Mouse (Mus musculus): ENCODE data around the gene Tns3.

Tns3 gene

DNA sequence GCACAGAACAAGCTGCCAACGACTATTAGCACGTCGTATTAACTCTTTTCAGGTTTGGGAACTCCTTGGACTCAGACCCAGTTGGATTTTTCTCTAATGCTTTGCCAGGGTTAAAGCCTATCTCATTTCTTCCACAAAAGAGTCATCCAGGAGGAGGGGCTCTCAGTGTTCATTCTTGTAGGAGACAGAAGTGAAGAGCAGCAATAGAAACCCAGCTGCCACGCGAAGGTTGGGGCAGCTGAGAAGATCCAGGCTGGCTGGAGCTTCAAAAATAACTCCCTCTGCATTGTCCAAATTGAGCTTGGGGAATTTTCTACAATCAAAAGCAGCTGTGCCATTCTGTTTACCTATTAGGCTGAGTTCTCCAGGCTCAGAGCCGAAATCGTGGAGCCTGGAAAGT is 16.3 kb upstream of the Tns3 start:
- no peak for DNase-seq (ENCODE audit: low read depth, low spot score)

- DNase-seq (ENCODE audit: low read depth, low spot score) = no peak
These were observed 14.9 kb upstream of the Tns3 start for GRCm38 (mm10) chr11:8679221-8679620.

DNA sequence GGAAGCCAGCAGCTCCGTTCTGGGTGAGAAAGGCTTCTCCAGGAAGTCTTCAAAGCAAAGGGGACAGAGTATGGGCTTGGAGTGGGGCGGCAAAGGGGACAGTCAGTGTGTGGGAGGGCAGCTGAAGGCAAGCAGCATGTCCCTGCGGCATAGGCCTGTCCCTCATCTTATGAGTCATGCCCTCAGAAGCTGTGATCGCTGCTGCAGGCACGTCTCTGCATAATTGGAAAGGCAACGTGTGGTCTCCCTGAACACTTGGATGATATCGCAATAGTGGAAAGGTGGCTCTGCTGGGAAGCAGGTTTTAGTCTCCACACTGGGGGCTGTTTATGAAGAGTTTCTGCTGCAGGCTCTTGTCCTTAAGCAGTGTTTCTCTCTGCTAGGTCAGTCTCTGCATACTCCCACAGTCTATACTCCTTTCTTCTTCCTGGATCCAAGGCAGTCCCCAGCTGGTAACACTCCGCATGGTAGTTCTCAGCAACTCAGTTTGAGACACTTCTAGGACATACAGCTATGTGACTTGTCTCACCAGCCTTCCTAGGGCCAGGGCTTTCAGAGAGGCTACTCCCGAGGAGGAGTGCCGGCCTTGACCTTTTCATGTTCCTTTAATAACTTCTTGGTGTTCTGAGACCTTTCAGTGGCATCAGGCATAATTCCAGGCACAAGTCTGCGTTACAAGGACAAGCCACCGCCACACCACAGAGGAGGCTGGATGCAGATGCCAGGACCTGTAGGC is 14.1 kb upstream of the Tns3 start:
- no peak for DNase-seq (ENCODE audit: low read depth, low spot score)

DNA sequence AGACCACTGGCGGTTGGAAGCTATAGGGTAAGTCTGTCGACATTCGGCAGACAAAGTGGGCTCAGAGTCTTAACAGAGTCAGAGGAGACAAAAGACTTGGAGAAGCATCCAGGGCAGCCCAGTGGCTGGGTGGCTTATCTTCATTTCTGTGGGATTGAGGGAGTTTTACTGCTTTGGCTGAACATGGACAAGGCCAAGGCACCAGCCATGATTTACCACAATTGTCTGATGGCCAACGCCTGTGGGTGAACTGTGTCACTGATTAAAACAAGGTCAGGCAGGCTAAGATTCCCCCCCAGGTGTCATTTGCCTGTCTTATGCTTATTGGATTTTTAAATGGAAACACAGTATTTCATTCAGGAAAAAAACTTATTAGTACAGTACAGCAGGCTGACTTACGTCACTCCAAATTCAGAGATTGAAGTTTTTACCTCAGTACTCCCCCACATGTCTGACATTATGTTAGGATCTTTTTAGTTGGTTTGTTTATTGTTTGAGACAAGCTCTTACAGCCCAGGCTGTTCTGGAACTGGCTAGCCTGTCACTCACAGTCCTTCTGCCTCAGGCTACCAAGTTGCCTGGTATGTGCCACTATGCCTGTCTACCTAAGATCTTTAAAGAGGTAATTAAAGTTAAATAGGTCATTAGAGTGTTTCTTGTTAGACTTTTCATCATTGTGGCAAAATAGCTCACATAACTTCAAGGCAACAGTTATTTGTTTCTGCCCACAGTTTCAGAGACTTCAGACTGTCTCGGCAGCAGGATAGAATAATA is 11.6 kb upstream of the Tns3 start:
- no peak for DNase-seq (ENCODE audit: low read depth, low spot score)

- DNase-seq (ENCODE audit: low read depth, low spot score) = no peak
These were observed 10.3 kb upstream of the Tns3 start for GRCm38 (mm10) chr11:8674549-8675149.

DNA sequence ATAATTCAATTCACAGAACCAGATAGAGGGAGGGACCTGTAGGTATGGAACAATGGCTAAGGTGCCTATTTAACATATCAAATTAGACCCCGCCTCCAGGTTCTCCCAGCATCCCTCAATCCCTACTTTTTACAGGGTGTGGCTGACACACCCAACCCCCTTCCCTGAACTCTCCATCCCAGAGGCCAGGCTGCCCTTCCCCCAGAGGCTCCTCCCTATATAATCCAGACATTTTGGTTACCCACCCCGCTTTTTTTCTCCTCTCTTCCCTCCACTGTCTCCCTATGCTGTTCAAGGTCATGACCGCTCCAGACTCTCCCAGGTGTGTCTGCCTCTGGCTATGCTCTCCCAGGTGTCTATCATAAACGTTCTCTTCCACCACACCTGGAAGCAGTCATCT is 7.4 kb upstream of the Tns3 start:
- DNase-seq (ENCODE audit: low read depth, low spot score) = no peak

DNA sequence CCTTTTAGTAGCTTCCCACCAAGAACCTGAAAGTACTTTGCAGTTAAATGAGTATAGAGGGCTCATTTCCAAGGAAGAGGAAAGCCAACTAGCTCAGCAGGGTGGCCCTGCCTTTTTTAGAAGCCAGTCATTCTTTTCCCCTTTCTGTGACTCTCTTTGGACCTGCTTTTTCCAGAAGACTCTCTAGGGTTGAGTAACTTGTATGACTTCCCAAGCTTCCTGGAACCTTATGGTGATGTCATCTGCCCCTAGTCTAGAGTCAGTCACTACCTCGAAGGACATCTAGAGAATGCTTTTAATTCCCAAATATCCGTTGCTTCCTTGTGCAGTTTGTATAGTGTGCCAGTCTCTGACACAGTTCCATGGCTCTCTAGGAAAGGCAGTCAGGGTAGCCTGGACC is 4.8 kb upstream of the Tns3 start:
- no peak for DNase-seq (ENCODE audit: low read depth, low spot score)

- no peak for DNase-seq (ENCODE audit: low read depth, low spot score)
These were observed 462 bp upstream of the Tns3 start for GRCm38 (mm10) chr11:8664797-8665196.

DNA sequence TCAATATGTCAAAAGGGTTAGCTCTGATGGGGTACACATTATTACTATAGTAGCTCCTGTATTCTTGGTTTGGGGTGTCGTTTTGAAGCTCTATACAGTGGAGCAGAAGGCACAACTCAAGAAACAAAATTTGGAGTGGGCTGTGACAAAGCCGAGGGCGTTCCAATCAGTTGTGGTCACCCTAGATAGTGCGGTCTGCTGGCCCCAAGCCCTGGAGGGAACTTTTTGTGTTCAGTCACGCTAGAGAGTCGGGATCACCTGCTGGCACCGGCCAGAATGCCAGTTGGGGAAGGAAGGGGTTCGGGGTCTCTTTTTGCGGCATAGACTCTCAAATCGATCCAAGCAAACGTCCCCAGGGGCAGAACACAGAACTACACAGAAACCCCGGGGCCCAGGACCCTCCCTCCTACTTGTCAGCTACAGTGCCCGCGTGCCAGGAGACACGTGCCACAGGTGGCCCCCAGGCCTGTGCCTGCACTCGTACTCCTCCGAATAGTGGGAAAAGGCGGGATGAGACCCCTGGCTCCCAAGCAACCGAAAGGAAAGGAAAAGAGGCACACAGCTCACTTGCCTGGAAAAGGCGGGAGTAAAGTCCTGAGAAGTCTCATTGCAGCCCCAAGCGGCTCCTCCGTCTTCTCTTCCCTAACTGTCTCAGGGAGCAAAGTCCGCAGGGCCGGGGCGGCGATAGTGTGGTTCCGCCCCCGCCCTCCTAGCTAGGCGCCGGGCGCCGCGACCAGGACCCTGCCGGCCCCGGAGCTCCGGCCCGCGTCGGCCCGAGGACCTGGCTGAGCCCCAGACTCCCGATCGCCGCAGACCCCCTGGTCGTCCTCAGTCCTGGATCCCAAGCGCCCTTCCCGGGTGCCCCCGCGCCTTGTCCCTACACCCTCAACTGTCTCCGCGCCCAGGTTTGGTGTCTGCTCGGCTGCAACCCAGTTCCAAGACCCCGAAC is 617 bp downstream of the Tns3 start:
- no peak for DNase-seq (ENCODE audit: low read depth, low spot score)

- DNase-seq (ENCODE audit: low read depth, low spot score) = no peak
These were observed 1.5 kb downstream of the Tns3 start for GRCm38 (mm10) chr11:8662706-8663429.

DNA sequence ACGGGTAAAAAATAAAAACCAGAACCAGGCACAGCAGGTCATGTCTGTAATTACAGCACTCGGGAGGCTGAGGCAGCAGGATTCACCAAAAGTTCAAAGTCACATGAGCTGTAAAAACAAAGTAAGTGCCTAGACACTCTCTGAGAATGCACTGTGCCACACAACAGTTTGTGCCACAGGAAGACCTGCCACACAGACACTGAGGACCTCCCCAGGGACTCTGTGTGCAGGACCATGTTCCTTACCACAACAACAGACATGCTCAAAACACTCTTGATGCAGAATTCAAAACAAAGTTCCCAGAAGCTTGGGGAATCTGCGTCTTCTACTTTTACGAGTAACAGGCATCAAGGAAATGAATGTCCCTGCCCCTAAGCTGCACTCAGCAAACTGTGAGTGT is 3.4 kb downstream of the Tns3 start:
- DNase-seq (ENCODE audit: low read depth, low spot score) = no peak

DNA sequence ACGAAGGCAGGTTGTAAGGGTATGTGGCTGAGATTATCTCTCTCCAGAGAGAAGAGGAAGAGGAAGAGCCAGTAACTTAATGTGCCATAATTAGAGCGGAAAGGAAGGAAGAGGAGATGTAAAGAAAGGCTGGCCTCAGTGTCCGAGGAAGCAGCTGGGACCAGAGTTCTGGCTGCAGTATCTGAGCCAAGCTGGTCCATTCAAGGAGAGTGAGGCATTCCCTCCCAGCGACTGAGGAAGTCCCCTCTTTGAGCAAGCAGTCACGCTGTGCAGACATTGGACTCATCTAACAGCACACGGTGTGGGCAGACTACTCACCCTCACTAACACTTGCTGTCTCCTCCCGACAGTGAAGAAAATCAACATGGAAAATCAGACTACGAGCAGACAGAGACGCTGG is 4.5 kb downstream of the Tns3 start:
- no peak for DNase-seq (ENCODE audit: low read depth, low spot score)

DNA sequence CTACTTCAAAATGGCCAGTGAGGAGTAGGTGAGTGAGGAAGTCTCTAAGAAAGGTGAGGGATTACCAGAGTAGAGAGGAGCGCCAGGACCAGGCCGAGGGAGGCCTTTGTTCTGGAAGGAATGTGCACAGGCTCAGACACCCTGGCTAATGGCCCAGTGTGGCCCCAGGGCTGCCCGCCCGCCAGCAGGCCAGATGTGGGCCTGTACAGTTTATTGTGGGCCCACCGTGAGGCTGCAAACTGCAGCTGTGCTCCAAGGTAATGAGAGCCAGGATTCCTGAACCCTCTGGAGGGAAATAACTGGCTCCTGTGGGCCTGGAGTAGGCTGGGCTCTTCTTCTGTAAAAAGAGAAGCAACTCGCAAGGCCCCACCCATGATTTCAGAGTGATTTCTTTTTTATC is 5.3 kb downstream of the Tns3 start:
- no peak for DNase-seq (ENCODE audit: low read depth, low spot score)

- no peak for DNase-seq (ENCODE audit: low read depth, low spot score)
These were observed 6.8 kb downstream of the Tns3 start for GRCm38 (mm10) chr11:8657493-8657892.

GRCm38 (mm10) chr11:8656448-8657393 is 7.6 kb downstream of the Tns3 start:
- no peak for DNase-seq (ENCODE audit: low read depth, low spot score)

DNA sequence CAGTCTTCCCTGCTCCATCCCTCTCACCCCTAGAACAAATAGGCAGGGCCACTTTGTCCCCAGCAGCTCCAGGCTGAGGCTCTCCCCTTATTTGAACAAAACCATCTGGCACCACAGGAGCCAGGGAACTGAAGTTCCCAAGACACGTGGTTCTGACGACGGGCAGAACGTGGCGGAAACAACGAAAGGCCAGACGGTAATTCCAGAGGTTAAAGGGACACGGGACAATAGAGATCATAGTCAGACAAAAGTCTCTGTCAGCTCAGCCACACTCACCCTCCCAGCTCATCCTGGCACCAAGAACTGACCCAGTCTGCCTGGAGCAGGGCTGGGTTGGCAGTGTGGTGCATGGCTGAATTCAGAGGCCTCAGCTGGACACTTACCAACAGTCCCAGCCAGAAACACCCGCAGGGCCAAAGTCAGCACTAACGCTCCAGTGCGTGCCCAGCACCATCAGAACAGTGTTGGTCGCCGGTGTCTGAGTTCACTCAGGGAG is 10.5 kb downstream of the Tns3 start:
- no peak for DNase-seq (ENCODE audit: low read depth, low spot score)

DNA sequence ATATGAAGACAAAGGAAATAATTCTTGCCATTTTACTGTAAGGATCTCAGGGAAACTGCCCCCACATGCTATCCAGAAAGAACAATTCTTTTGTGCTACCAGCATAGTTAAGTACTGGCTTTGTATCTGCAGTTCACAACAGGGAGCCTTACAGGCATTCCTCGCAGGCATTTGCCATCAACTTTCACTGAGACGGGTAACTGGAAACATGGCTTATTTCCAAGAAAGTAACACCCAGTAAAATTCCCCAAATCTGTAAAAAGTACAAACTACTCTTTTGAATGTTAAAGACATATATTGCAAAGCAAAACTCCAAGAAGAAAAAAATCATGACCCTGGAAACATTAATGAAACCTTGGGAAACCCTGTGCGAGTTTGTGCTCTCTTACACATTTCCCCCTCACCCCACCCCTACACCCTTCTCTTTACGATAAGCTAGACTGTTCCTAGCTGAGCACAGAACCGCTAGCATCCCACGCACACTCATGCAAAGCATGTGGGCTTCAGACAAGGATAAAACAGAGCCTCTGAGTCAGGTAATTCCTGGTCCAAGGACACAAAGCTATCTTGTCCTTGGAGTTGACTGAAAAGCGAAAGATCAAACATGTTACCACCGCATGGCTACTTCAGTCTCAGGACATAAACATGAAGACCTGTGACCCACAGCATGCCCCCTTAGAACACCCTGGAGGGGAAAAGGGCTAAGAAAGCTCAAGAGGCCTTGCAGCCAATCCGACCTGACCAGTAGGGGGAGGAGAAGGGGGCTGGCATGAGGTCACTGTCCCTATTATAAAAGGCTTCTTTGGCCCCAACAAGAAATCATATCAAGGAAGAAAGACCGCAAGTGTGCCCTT is 11.3 kb downstream of the Tns3 start:
- DNase-seq (ENCODE audit: low read depth, low spot score) = no peak

DNA sequence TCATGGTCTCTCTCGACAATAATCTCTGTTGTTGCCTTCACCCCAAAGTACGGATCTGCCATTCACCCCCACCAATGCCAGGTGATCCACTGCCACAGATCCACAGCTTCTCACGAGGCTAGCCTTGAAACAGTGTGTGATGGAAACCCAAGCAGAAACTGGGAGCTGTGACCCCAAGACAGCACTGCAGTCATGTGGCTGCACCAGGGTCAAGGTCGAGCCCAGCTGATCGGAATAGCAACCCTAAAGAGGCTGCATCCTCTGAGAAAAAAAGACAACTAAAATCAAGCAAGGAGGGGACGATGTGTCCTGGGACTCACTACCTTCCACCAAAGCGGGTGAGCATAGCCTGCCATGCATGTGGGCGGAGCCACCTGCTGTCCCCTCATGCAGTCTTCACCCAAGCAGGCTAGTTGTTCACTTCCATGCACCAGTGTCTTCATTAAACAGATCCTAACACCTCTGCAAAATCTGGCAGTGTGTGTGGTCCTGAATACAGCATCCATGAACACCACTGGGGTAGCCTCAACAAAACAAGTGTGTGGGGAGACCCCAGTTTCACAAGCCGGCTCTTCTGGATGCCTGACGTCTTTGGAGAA is 12.1 kb downstream of the Tns3 start:
- no peak for DNase-seq (ENCODE audit: low read depth, low spot score)

Data from c-Kit-negative CD71-positive TER-119-positive erythroid progenitor cells, embryonic 14.5 days (primary cell).